Comparison of ENCODE assay signal across 17 mouse cellular contexts in genomic region chr10:78293576-78293975, GRCm38 (mm10). TPM values are rescaled to one million over a fixed set of nuclear protein-coding genes. Genes with fewer than 3 reads are reported as not detected.
DNase-seq lines count a peak whose midpoint lies in the region; ATAC-seq lines count a peak whose summit lies in the region.
"Had no signal": no experiment of that assay in that cellular context is flagged by ENCODE, and none has a peak within 500 bp of the region (broad histone marks: within the 10 kb centered on the region; RNA-seq: fewer than 3 reads in every experiment).

No protein-coding gene starts in this region.

- H3K9me3 ChIP-seq in kidney, embryonic 14.5 days (ENCODE audit: control insufficient read depth, low read length), result no peaks in the 10 kb centered on the region
- H3K9me3 ChIP-seq in liver, embryonic 16.5 days (replicated peaks; ENCODE audit: control insufficient read depth, low read length), result no peaks in the 10 kb centered on the region
- no peaks in the 10 kb centered on the region for H3K9me3 ChIP-seq in kidney, embryonic 15.5 days (replicated peaks)
- H3K9me3 ChIP-seq: embryonic facial prominence, embryonic 12.5 days; forebrain, embryonic 15.5 days; heart, embryonic 13.5 days had no signal

- no peaks in the 10 kb centered on the region for H3K27me3 ChIP-seq in kidney, embryonic 14.5 days (ENCODE audit: control insufficient read depth, insufficient read depth, low read length)
- H3K27me3 ChIP-seq in liver, embryonic 16.5 days (ENCODE audit: control insufficient read depth, insufficient read depth, low read depth, low read length), result no peaks in the 10 kb centered on the region
- no peaks in the 10 kb centered on the region for H3K27me3 ChIP-seq in kidney, embryonic 15.5 days
- H3K27me3 ChIP-seq: embryonic facial prominence, embryonic 12.5 days; forebrain, embryonic 15.5 days; heart, embryonic 13.5 days had no signal

- no peaks in the 10 kb centered on the region for H3K36me3 ChIP-seq in kidney, embryonic 14.5 days (ENCODE audit: control insufficient read depth, insufficient read depth, low read length)
- no peaks in the 10 kb centered on the region for H3K36me3 ChIP-seq in liver, embryonic 16.5 days (ENCODE audit: control insufficient read depth, insufficient read depth)
- no peaks in the 10 kb centered on the region for H3K36me3 ChIP-seq in kidney, embryonic 15.5 days
- H3K36me3 ChIP-seq: embryonic facial prominence, embryonic 12.5 days; forebrain, embryonic 15.5 days; heart, embryonic 13.5 days had no signal

- H3K27ac ChIP-seq in kidney, embryonic 14.5 days (ENCODE audit: low read depth, low read length), result no peak overlapping the region
- H3K27ac ChIP-seq in liver, embryonic 16.5 days (ENCODE audit: low read length), result no peak overlapping the region
- H3K27ac ChIP-seq in kidney, embryonic 15.5 days, result peak overlapping the region; percentile 83; the same call in 1 of the 2 replicates
- H3K27ac ChIP-seq: embryonic facial prominence, embryonic 12.5 days; forebrain, embryonic 15.5 days; heart, embryonic 13.5 days had no signal

- H3K9ac ChIP-seq in kidney, embryonic 14.5 days (ENCODE audit: low read depth, low read length), result no peak overlapping the region
- no peak overlapping the region for H3K9ac ChIP-seq in liver, embryonic 16.5 days (ENCODE audit: low read depth, low read length)
- no peak overlapping the region for H3K9ac ChIP-seq in kidney, embryonic 15.5 days
- H3K9ac ChIP-seq: embryonic facial prominence, embryonic 12.5 days; forebrain, embryonic 15.5 days; heart, embryonic 13.5 days had no signal

- no peak for ATAC-seq in kidney, embryonic 14.5 days (ENCODE audit: low FRiP score, low TSS enrichment)
- ATAC-seq in liver, embryonic 16.5 days (ENCODE audit: low read depth), result peak; percentile 23
- ATAC-seq in kidney, embryonic 15.5 days (replicated peaks; ENCODE audit: low FRiP score), result no peak
- ATAC-seq: forebrain, embryonic 15.5 days had no signal

- WGBS in kidney, embryonic 14.5 days, result 59% methylated on average over 1 of the region's 1 CpGs
- 41% methylated on average over 1 of the region's 1 CpGs for WGBS in liver, embryonic 16.5 days (ENCODE audit: insufficient replicate concordance)
- WGBS in kidney, embryonic 15.5 days, result 48% methylated on average over 1 of the region's 1 CpGs

- DNase-seq in kidney, adult 18-20 months, result peak; percentile 56
- no peak for DNase-seq in liver
- no peak for DNase-seq in lung, postnatal 25 days (ENCODE audit: low spot score)
- DNase-seq in left cerebral cortex, adult 11 months (ENCODE audit: low spot score), result no peak
- DNase-seq: adrenal gland, postnatal 10 days; cerebellum, adult 11-12 months; cerebellum, adult 9-10 months; cerebellum, postnatal 25 days; gastrocnemius, postnatal 36 days; heart, adult 11 months; heart, postnatal 36 days had no signal

- H3K4me3 ChIP-seq in kidney, embryonic 14.5 days (ENCODE audit: low read length), result no peak overlapping the region
- H3K4me3 ChIP-seq in liver, embryonic 16.5 days (ENCODE audit: low read depth, low read length), result no peak overlapping the region
- H3K4me3 ChIP-seq in kidney, embryonic 15.5 days (replicated peaks), result no peak overlapping the region
- H3K4me3 ChIP-seq: embryonic facial prominence, embryonic 12.5 days; forebrain, embryonic 15.5 days; heart, embryonic 13.5 days had no signal

- no peak overlapping the region for H3K4me2 ChIP-seq in kidney, embryonic 14.5 days (replicated peaks; ENCODE audit: low read depth, low read length)
- no peak overlapping the region for H3K4me2 ChIP-seq in liver, embryonic 16.5 days (ENCODE audit: low read depth, low read length)
- H3K4me2 ChIP-seq in kidney, embryonic 15.5 days, result no peak overlapping the region
- H3K4me2 ChIP-seq: embryonic facial prominence, embryonic 12.5 days; forebrain, embryonic 15.5 days; heart, embryonic 13.5 days had no signal

- H3K4me1 ChIP-seq in kidney, embryonic 14.5 days (ENCODE audit: control insufficient read depth, insufficient read depth, low read length), result peaks cover 18% of the 10 kb centered on the region
- peaks cover 15% of the 10 kb centered on the region for H3K4me1 ChIP-seq in liver, embryonic 16.5 days (ENCODE audit: control insufficient read depth, low read depth, low read length)
- peaks cover 39% of the 10 kb centered on the region for H3K4me1 ChIP-seq in kidney, embryonic 15.5 days
- H3K4me1 ChIP-seq: forebrain, embryonic 15.5 days had no signal

RNA-seq across cellular contexts. Expression of gene Trappc10, which starts 49.1 kb away (rescaled TPM):
- 16.3 and 22.2 TPM in 2 replicates for polyA plus RNA-seq in kidney, embryonic 14.5 days (2014; fragmentation: Nextera tagmentation; extraction: Ambion mirVana)
- polyA plus RNA-seq in liver, embryonic 16.5 days (2015; fragmentation: Nextera tagmentation; extraction: Ambion mirVana), result 4.3 and 5.9 TPM in 2 replicates
- 12.5 and 12.7 TPM in 2 replicates for polyA plus RNA-seq in kidney, embryonic 15.5 days (2015; fragmentation: Nextera tagmentation; extraction: Ambion mirVana)

RNA-seq across cellular contexts. Expression of gene Agpat3, which starts 58.7 kb away (rescaled TPM):
- 66.4 and 84.7 TPM in 2 replicates for polyA plus RNA-seq in kidney, embryonic 14.5 days (2014; fragmentation: Nextera tagmentation; extraction: Ambion mirVana)
- 20.6 and 26.8 TPM in 2 replicates for polyA plus RNA-seq in liver, embryonic 16.5 days (2015; fragmentation: Nextera tagmentation; extraction: Ambion mirVana)
- 84.9 and 88.7 TPM in 2 replicates for polyA plus RNA-seq in kidney, embryonic 15.5 days (2015; fragmentation: Nextera tagmentation; extraction: Ambion mirVana)
